Mouse (Mus musculus) midbrain, embryonic 12.5 days (tissue): Measurements from ENCODE around the gene Krtap11-1. TPM values are rescaled to one million over a fixed set of nuclear protein-coding genes. Genes with fewer than 3 reads are reported as not detected.

ENCODE experiments used
- ATAC-seq: fragments of 200-750 bp; cut with Nextera tagmentation; 2 replicates; pipeline ENCODE4 v1.8.0; 2017; ENCODE audit warnings: low read depth, moderate TSS enrichment, moderate library complexity; ENCODE audit not compliant: low FRiP score
- H3K27ac ChIP-seq: fragments of 300-500 bp; sonication (generic); replicated peaks from 2 replicates; pipeline ENCODE4 v1.5.1; 2016; ENCODE audit warnings: mild to moderate bottlenecking
- H3K27me3 ChIP-seq: fragments of 300-500 bp; sonication (generic); 2 replicates; pipeline ENCODE4 v1.6.1; 2016; ENCODE audit warnings: mild to moderate bottlenecking
- H3K36me3 ChIP-seq: fragments of 300-500 bp; sonication (generic); 2 replicates; pipeline ENCODE4 v1.6.1; 2016
- H3K4me1 ChIP-seq: fragments of 300-500 bp; sonication (generic); 2 replicates; pipeline ENCODE4 v1.6.1; 2016
- H3K4me2 ChIP-seq: fragments of 300-500 bp; sonication (generic); replicated peaks from 2 replicates; pipeline ENCODE4 v1.6.1; 2016; ENCODE audit warnings: mild to moderate bottlenecking, moderate library complexity
- H3K4me3 ChIP-seq: fragments of 300-500 bp; sonication (generic); 2 replicates; pipeline ENCODE4 v1.5.1; 2016; ENCODE audit warnings: mild to moderate bottlenecking
- H3K9ac ChIP-seq: fragments of 300-500 bp; sonication (generic); replicated peaks from 2 replicates; pipeline ENCODE4 v1.6.1; 2016; ENCODE audit warnings: mild to moderate bottlenecking, moderate library complexity
- H3K9me3 ChIP-seq: fragments of 300-500 bp; sonication (generic); 2 replicates; pipeline ENCODE4 v1.6.1; 2016; ENCODE audit warnings: mild to moderate bottlenecking
- WGBS: fragments of 180-500 bp; shearing (Covaris S2); methylation state at CpG from one replicate; pipeline ENCODE4 v1.1.7; 2016; 5-methylcytosine and 5-hydroxymethylcytosine counted together
- polyA plus RNA-seq: library from polyadenylated mRNA; unstranded; fragments of >200 nt; fragmentation: Nextera tagmentation; extraction: Ambion mirVana; gene quantifications from 2 replicates; pipeline ENCODE4 v1.2.1, GENCODE M21; 2016

Gene Krtap11-1
- polyA plus RNA-seq, 1 experiment from 2014 or later, result not detected

- Histone ChIP-seq H3K4me1 (no peaks in the 10 kb centered on the region), H3K9ac (no peak overlapping the region), H3K27ac (no peak overlapping the region), H3K4me3 (no peak overlapping the region), H3K4me2 (no peak overlapping the region), H3K36me3 (no peaks in the 10 kb centered on the region), H3K9me3 (no peaks in the 10 kb centered on the region), H3K27me3 (no peaks in the 10 kb centered on the region)
- WGBS, result 82% methylated on average over 7 of the region's 7 CpGs
- no peak for ATAC-seq
These were observed 2.8 kb downstream of the Krtap11-1 start for GRCm38 (mm10) chr16:89568141-89568540.

- Histone ChIP-seq H3K36me3 (no peaks in the 10 kb centered on the region), H3K27me3 (no peaks in the 10 kb centered on the region), H3K4me2 (no peak overlapping the region), H3K9ac (no peak overlapping the region), H3K4me1 (no peaks in the 10 kb centered on the region), H3K27ac (no peak overlapping the region), H3K4me3 (no peak overlapping the region), H3K9me3 (no peaks in the 10 kb centered on the region)
- no peak for ATAC-seq
These were observed 20.7 kb downstream of the Krtap11-1 start for GRCm38 (mm10) chr16:89550298-89550697.

GRCm38 (mm10) chr16:89538031-89538484, 32.9 kb downstream of the Krtap11-1 start:
- peak; percentile 67 for ATAC-seq
- WGBS, result 46% methylated on average over 5 of the region's 5 CpGs
- 0 out of 2 replicates have a peak, but pooled peaks cover 3% of the 10 kb centered on the region for H3K9me3 ChIP-seq

GRCm38 (mm10) chr16:89537349-89537748, 33.6 kb downstream of the Krtap11-1 start:
- no peak overlapping the region for H3K27ac ChIP-seq
- H3K9ac ChIP-seq, result no peak overlapping the region
- no peaks in the 10 kb centered on the region for H3K27me3 ChIP-seq
- H3K4me2 ChIP-seq, result no peak overlapping the region
- 0 out of 2 replicates have a peak, but pooled peaks cover 3% of the 10 kb centered on the region for H3K9me3 ChIP-seq
- no peak overlapping the region for H3K4me3 ChIP-seq
- H3K4me1 ChIP-seq, result no peaks in the 10 kb centered on the region
- ATAC-seq, result no peak
- H3K36me3 ChIP-seq, result no peaks in the 10 kb centered on the region
- 90% methylated on average over 6 of the region's 6 CpGs for WGBS

More at GRCm38 (mm10) chr16:89538031-89538484, 32.9 kb downstream of the Krtap11-1 start:
- Histone ChIP-seq H3K4me2 (no peak overlapping the region), H3K4me1 (no peaks in the 10 kb centered on the region), H3K9ac (no peak overlapping the region), H3K27me3 (no peaks in the 10 kb centered on the region), H3K27ac (no peak overlapping the region), H3K36me3 (no peaks in the 10 kb centered on the region), H3K4me3 (no peak overlapping the region)

GRCm38 (mm10) chr16:89530547-89530946, 40.4 kb downstream of the Krtap11-1 start:
- Histone ChIP-seq H3K36me3 (no peaks in the 10 kb centered on the region), H3K27ac (peak overlapping the region; percentile 69), H3K9ac (no peak overlapping the region), H3K4me1 (peaks cover 34% of the 10 kb centered on the region), H3K27me3 (0 out of 2 replicates have a peak, but pooled peaks cover 3% of the 10 kb centered on the region), H3K9me3 (no peaks in the 10 kb centered on the region), H3K4me3 (no peak overlapping the region), H3K4me2 (peak overlapping the region; percentile 32)
- 14% methylated on average over 7 of the region's 7 CpGs for WGBS
- ATAC-seq, result peak; percentile 89

GRCm38 (mm10) chr16:89529846-89530245, 41.1 kb downstream of the Krtap11-1 start:
- WGBS, result 41% methylated on average over 7 of the region's 7 CpGs
- Histone ChIP-seq H3K9ac (no peak overlapping the region), H3K36me3 (no peaks in the 10 kb centered on the region), H3K27ac (peak overlapping the region; percentile 69), H3K9me3 (0 out of 2 replicates have a peak, but pooled peaks cover under 1% of the 10 kb centered on the region), H3K4me2 (peak overlapping the region; percentile 11; the same call in 1 of the 2 replicates), H3K4me3 (no peak overlapping the region), H3K4me1 (peaks cover 34% of the 10 kb centered on the region), H3K27me3 (0 out of 2 replicates have a peak, but pooled peaks cover 3% of the 10 kb centered on the region)
- peak; percentile 61 for ATAC-seq

- Histone ChIP-seq H3K4me2 (no peak overlapping the region), H3K4me3 (no peak overlapping the region), H3K9ac (no peak overlapping the region), H3K27me3 (0 out of 2 replicates have a peak, but pooled peaks cover 3% of the 10 kb centered on the region), H3K27ac (no peak overlapping the region), H3K9me3 (0 out of 2 replicates have a peak, but pooled peaks cover 3% of the 10 kb centered on the region), H3K4me1 (peaks cover 34% of the 10 kb centered on the region), H3K36me3 (no peaks in the 10 kb centered on the region)
- WGBS, result 28% methylated on average over 3 of the region's 3 CpGs
- ATAC-seq, result no peak
These were observed 42.6 kb downstream of the Krtap11-1 start for GRCm38 (mm10) chr16:89528380-89528779.

GRCm38 (mm10) chr16:89520996-89521395, 50.0 kb downstream of the Krtap11-1 start:
- ATAC-seq, result no peak
- no peaks in the 10 kb centered on the region for H3K27me3 ChIP-seq
- 0 out of 2 replicates have a peak, but pooled peaks cover 3% of the 10 kb centered on the region for H3K9me3 ChIP-seq
- H3K4me3 ChIP-seq, result no peak overlapping the region
- H3K4me2 ChIP-seq, result no peak overlapping the region
- 89% methylated on average over 4 of the region's 4 CpGs for WGBS
- no peaks in the 10 kb centered on the region for H3K4me1 ChIP-seq
- H3K9ac ChIP-seq, result no peak overlapping the region
- no peaks in the 10 kb centered on the region for H3K36me3 ChIP-seq
- H3K27ac ChIP-seq, result no peak overlapping the region

GRCm38 (mm10) chr16:89520555-89520954, 50.4 kb downstream of the Krtap11-1 start:
- no peak overlapping the region for H3K4me3 ChIP-seq
- ATAC-seq, result no peak
- 0 out of 2 replicates have a peak, but pooled peaks cover 3% of the 10 kb centered on the region for H3K9me3 ChIP-seq
- no peak overlapping the region for H3K9ac ChIP-seq
- H3K27me3 ChIP-seq, result no peaks in the 10 kb centered on the region
- H3K4me1 ChIP-seq, result no peaks in the 10 kb centered on the region
- WGBS, result 90% methylated on average over 2 of the region's 2 CpGs
- no peak overlapping the region for H3K4me2 ChIP-seq
- no peak overlapping the region for H3K27ac ChIP-seq
- no peaks in the 10 kb centered on the region for H3K36me3 ChIP-seq

Other genes starting within 250 kb of the Krtap11-1 start
- not detected in 2 replicates for gene Krtap21-1, start 167.3 kb downstream of the Krtap11-1 start, polyA plus RNA-seq
- gene Krtap6-2, start 151.1 kb downstream of the Krtap11-1 start, polyA plus RNA-seq, result not detected in 2 replicates
- gene Krtap8-1, start 83.2 kb downstream of the Krtap11-1 start, polyA plus RNA-seq, result not detected in 2 replicates
- not detected in 2 replicates for gene Krtap7-1, start 62.9 kb downstream of the Krtap11-1 start, polyA plus RNA-seq